Mouse (Mus musculus): ENCODE measurements at regions not wholly inside any gene's neighbourhood (a gene's known extent, or its start where the extent isn't known, plus 50 kb on each side); places are given as distances from the start of the nearest gene placed in this dataset.
A peak's percentile ranks its signal among the peaks of the same experiment; 100 is the strongest.

DNA sequence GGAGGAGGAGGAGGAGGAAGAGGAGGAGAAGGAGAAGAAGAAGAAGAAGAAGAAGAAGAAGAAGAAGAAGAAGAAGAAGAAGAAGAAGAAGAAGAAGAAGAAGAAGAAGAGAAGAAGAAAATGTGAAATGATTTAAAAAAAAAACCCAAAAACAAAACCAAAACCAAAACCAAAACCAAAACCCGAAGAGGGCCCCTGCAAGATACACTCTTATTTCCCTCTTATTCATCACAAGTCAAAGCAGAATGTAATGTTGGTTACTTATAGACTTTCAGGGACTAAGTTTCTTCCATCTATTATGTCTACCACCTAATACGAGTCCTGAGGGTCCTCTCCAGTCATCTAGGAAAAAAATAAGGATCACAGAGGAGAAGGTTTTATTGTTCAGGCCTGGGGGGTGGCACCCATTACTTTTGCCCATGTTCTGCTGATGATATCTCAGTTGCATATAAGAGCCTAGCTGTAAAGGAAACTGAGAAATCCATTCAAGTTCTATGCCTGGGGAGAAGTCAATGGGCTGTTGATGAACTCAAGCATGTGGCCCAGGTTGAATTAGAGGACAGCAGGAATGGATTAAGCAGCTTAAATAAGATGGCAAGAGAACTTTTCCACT is 118.0 kb downstream of the Gm5426 start:
- Histone ChIP-seq H3K4me1 (ENCODE audit: control insufficient read depth in 1 of 2, insufficient read depth in 2 of 2) (peaks cover 7 to 10% of the 10 kb centered on the region in 2 experiments; a peak in 3 of 4 replicates), H3K4me3 (replicated peaks in 1 of 3; ENCODE audit: low read depth in 2 of 3, low read length in 2 of 3, poor library complexity in 1 of 3) (no peak overlapping the region), H3K36me3 (replicated peaks in 1 of 2; ENCODE audit: control insufficient read depth in 1 of 2, insufficient read depth in 1 of 2, low read length in 1 of 2) (no peaks in the 10 kb centered on the region), H3K9me3 (replicated peaks; ENCODE audit: low read length) (peaks cover 3% of the 10 kb centered on the region), H3K4me2 (ENCODE audit: insufficient read depth, low read depth, poor library complexity, severe bottlenecking) (peak overlapping the region; percentile 41), H3K79me2 (replicated peaks; ENCODE audit: control insufficient read depth, extremely low read depth, insufficient read depth, poor library complexity, severe bottlenecking) (no peaks in the 10 kb centered on the region), H3K27ac (ENCODE audit: insufficient read depth, low read depth) (no peak overlapping the region; the same call in 1 of the 2 replicates), H3K9ac (ENCODE audit: insufficient read depth, low read depth) (peak overlapping the region; percentile 44), H3K27me3 (replicated peaks) (no peaks in the 10 kb centered on the region)
- 0 out of 2 replicates have a peak, but pooled peaks have one; percentile 19 for TF ChIP-seq TCF12 (IDR thresholded peaks at IDR 0.05; ENCODE audit: low read depth, low read length)
- no peak for TF ChIP-seq CTCF (conservative IDR thresholded peaks at IDR 0.05 in 1 of 2, IDR thresholded peaks at IDR 0.05 in 1 of 2; ENCODE audit: low read depth in 2 of 2, low read length in 2 of 2)
- TF ChIP-seq MAX (IDR thresholded peaks at IDR 0.05; ENCODE audit: low read length): no peak
- no peak for TF ChIP-seq ZKSCAN1 (IDR thresholded peaks at IDR 0.05; ENCODE audit: borderline replicate concordance, low read depth, low read length)
- peak; percentile 76 for TF ChIP-seq IRF4 (IDR thresholded peaks at IDR 0.05; ENCODE audit: low read depth, low read length)
- TF ChIP-seq BHLHE40 (IDR thresholded peaks at IDR 0.05; ENCODE audit: low read depth, low read length): no peak
- no peak for TF ChIP-seq USF2 (conservative IDR thresholded peaks at IDR 0.05; ENCODE audit: low read depth, low read length)
- TF ChIP-seq SIN3A (IDR thresholded peaks at IDR 0.05; ENCODE audit: low read length): 0 out of 2 replicates have a peak, but pooled peaks have one; percentile 23
- TF ChIP-seq NELFE (IDR thresholded peaks at IDR 0.05; ENCODE audit: low read depth, low read length): no peak
- TF ChIP-seq MAFK (IDR thresholded peaks at IDR 0.05; ENCODE audit: insufficient replicate concordance, low read length): no peak
- no peak for TF ChIP-seq GABPA (IDR thresholded peaks at IDR 0.05; ENCODE audit: insufficient replicate concordance, low read depth, low read length)
- TF ChIP-seq NRF1 (IDR thresholded peaks at IDR 0.05; ENCODE audit: low read depth, low read length): no peak
- 0 out of 2 replicates have a peak, but pooled peaks have one; percentile 18 for TF ChIP-seq HCFC1 (IDR thresholded peaks at IDR 0.05; ENCODE audit: low read depth, low read length)
- no peak for TF ChIP-seq EP300 (IDR thresholded peaks at IDR 0.05; ENCODE audit: low read length)
- TF ChIP-seq MXI1 (IDR thresholded peaks at IDR 0.05; ENCODE audit: low read depth, low read length): no peak
- TF ChIP-seq ZNF384 (IDR thresholded peaks at IDR 0.05; ENCODE audit: low read depth, low read length): peak; percentile 78
- no peak for TF ChIP-seq RAD21 (IDR thresholded peaks at IDR 0.05; ENCODE audit: low read depth, low read length)
- no peak for TF ChIP-seq MAZ (IDR thresholded peaks at IDR 0.05; ENCODE audit: low read depth, low read length)
- TF ChIP-seq MYC (IDR thresholded peaks at IDR 0.05; ENCODE audit: low read depth, low read length): no peak
- no peak for TF ChIP-seq E2F4 (IDR thresholded peaks at IDR 0.05; ENCODE audit: insufficient replicate concordance, low read depth, low read length)
- TF ChIP-seq ETS1 (conservative IDR thresholded peaks at IDR 0.05; ENCODE audit: low read depth, low read length): peak; percentile 67
- TF ChIP-seq SMC3 (IDR thresholded peaks at IDR 0.05; ENCODE audit: low read depth, low read length): no peak
- no peak for TF ChIP-seq USF1 (IDR thresholded peaks at IDR 0.05; ENCODE audit: low read depth, low read length)
- no peak for TF ChIP-seq JUND (conservative IDR thresholded peaks at IDR 0.05; ENCODE audit: low read depth, low read length)
- dilution Hi-C loops (cut with MboI; ENCODE audit: extremely low pct_ligation_motif_present, extremely low pct_unique_long_range_greater_than_20kb, low sequenced_read_pairs) (no loop called here), in situ Hi-C loops (cut with MboI; ENCODE audit: low pct_ligation_motif_present, low pct_unique_long_range_greater_than_20kb, low sequenced_read_pairs) (no loop called here)
- no peak for DNase-seq (ENCODE audit: extremely low read depth)

All from CH12.LX (cell line).